33 mouse cellular contexts compared by ENCODE assay signal in genomic region chr14:27355937-27356336, GRCm38 (mm10).
DNase-seq lines count a peak whose midpoint lies in the region; ATAC-seq and TF ChIP-seq lines count a peak whose summit lies in the region.
"Had no signal": no experiment of that assay in that cellular context is flagged by ENCODE, and none has a peak within 500 bp of the region (broad histone marks: within the 10 kb centered on the region; RNA-seq: fewer than 3 reads in every experiment).

No protein-coding gene starts in this region.

- intact Hi-C loops in gastrocnemius, adult 2 months (cut with DNase I) = no loop called here
- intact Hi-C loops in gastrocnemius, postnatal 14 days (cut with DNase I; ENCODE audit: low total_unique reads) = no loop called here

- no peak for TF ChIP-seq CTCF in gastrocnemius, adult 2 months (IDR thresholded peaks at IDR 0.05)
- no peak for TF ChIP-seq CTCF in liver, postnatal 0 days (IDR thresholded peaks at IDR 0.05; ENCODE audit: low read depth)
- TF ChIP-seq CTCF in thymus, adult 2 months (IDR thresholded peaks at IDR 0.05; ENCODE audit: borderline replicate concordance, control insufficient read depth, extremely low read depth, insufficient read depth, low read length, poor library complexity) = no peak
- TF ChIP-seq CTCF in small intestine, adult 2 months (IDR thresholded peaks at IDR 0.05; ENCODE audit: extremely low read depth, insufficient read length, insufficient replicate concordance, low read depth, low read length) = no peak

- no peak overlapping the region for H3K4me2 ChIP-seq in liver, postnatal 0 days (ENCODE audit: low read depth, low read length)
- H3K4me2 ChIP-seq in liver, embryonic 11.5 days = no peak overlapping the region
- H3K4me2 ChIP-seq: hindbrain, embryonic 15.5 days; midbrain, embryonic 12.5 days; neural tube, embryonic 15.5 days; stomach, embryonic 15.5 days had no signal

- H3K27me3 ChIP-seq in liver, postnatal 0 days (ENCODE audit: insufficient read depth, low read length) = no peaks in the 10 kb centered on the region
- H3K27me3 ChIP-seq in liver, embryonic 11.5 days (replicated peaks; ENCODE audit: control insufficient read depth, insufficient read depth, low read length) = no peaks in the 10 kb centered on the region
- H3K27me3 ChIP-seq in thymus, adult 2 months (ENCODE audit: control insufficient read depth, insufficient read depth, low read length) = no peaks in the 10 kb centered on the region
- no peaks in the 10 kb centered on the region for H3K27me3 ChIP-seq in small intestine, adult 2 months (ENCODE audit: control insufficient read depth, insufficient read depth, low read length)
- H3K27me3 ChIP-seq: hindbrain, embryonic 15.5 days; megakaryocyte, embryonic 14.5 days; midbrain, embryonic 12.5 days; neural tube, embryonic 15.5 days; stomach, embryonic 15.5 days had no signal

- H3K27ac ChIP-seq in gastrocnemius, adult 2 months = peak overlapping the region; percentile 38; the same call in 1 of the 2 replicates
- H3K27ac ChIP-seq in liver, postnatal 0 days (ENCODE audit: low read depth) = peak overlapping the region; percentile 45; the same call in 1 of the 2 replicates
- no peak overlapping the region for H3K27ac ChIP-seq in liver, embryonic 11.5 days (ENCODE audit: low read depth, low read length)
- peak overlapping the region; percentile 91 for H3K27ac ChIP-seq in thymus, adult 2 months (ENCODE audit: control insufficient read depth, insufficient read depth, low read length)
- peak overlapping the region; percentile 52; the same call in 1 of the 2 replicates for H3K27ac ChIP-seq in small intestine, adult 2 months (ENCODE audit: insufficient read depth, low read depth, low read length)
- H3K27ac ChIP-seq: hindbrain, embryonic 10.5 days; hindbrain, embryonic 15.5 days; kidney, postnatal 0 days; midbrain, embryonic 12.5 days; neural tube, embryonic 15.5 days; stomach, embryonic 15.5 days had no signal

- no peaks in the 10 kb centered on the region for H3K36me3 ChIP-seq in liver, postnatal 0 days (replicated peaks; ENCODE audit: insufficient read depth, low read length)
- H3K36me3 ChIP-seq in liver, embryonic 11.5 days (ENCODE audit: control insufficient read depth, insufficient read depth, low read length) = no peaks in the 10 kb centered on the region
- H3K36me3 ChIP-seq in thymus, adult 2 months (ENCODE audit: control insufficient read depth, insufficient read depth, low read length) = no peaks in the 10 kb centered on the region
- H3K36me3 ChIP-seq in small intestine, adult 2 months (ENCODE audit: control insufficient read depth, insufficient read depth, low read length) = no peaks in the 10 kb centered on the region
- H3K36me3 ChIP-seq: hindbrain, embryonic 10.5 days; hindbrain, embryonic 15.5 days; midbrain, embryonic 12.5 days; neural tube, embryonic 15.5 days; stomach, embryonic 15.5 days had no signal

- no peak overlapping the region for H3K9ac ChIP-seq in liver, postnatal 0 days (replicated peaks)
- H3K9ac ChIP-seq in liver, embryonic 11.5 days (ENCODE audit: low read depth, low read length) = no peak overlapping the region
- H3K9ac ChIP-seq: forebrain, postnatal 0 days; hindbrain, embryonic 15.5 days; midbrain, embryonic 12.5 days; neural tube, embryonic 15.5 days; stomach, embryonic 15.5 days had no signal

- no peak for TF ChIP-seq POLR2A in thymus, adult 2 months (IDR thresholded peaks at IDR 0.05; ENCODE audit: control insufficient read depth, extremely low read depth, insufficient read depth, low read length, poor library complexity)
- no peak for TF ChIP-seq POLR2A in small intestine, adult 2 months (IDR thresholded peaks at IDR 0.05; ENCODE audit: low read depth, low read length)

- TF ChIP-seq EP300 in liver, postnatal 0 days (IDR thresholded peaks at IDR 0.05; ENCODE audit: low read depth) = no peak

- no peak for ATAC-seq in liver, postnatal 0 days
- ATAC-seq in liver, embryonic 11.5 days (replicated peaks; ENCODE audit: low FRiP score) = no peak
- ATAC-seq: forebrain, postnatal 0 days; Patski had no signal

- H3K4me1 ChIP-seq in liver, postnatal 0 days (ENCODE audit: insufficient read depth) = peaks cover 40% of the 10 kb centered on the region
- H3K4me1 ChIP-seq in liver, embryonic 11.5 days (replicated peaks; ENCODE audit: control insufficient read depth, insufficient read depth, low read length) = peaks cover 13% of the 10 kb centered on the region
- peaks cover 34% of the 10 kb centered on the region for H3K4me1 ChIP-seq in thymus, adult 2 months (replicated peaks; ENCODE audit: control insufficient read depth, insufficient read depth, low read length)
- H3K4me1 ChIP-seq in small intestine, adult 2 months (ENCODE audit: control insufficient read depth, insufficient read depth, insufficient read length, low read length) = peaks cover 5% of the 10 kb centered on the region; the same call in 1 of the 2 replicates
- H3K4me1 ChIP-seq: midbrain, embryonic 12.5 days had no signal

- H3K9me3 ChIP-seq in liver, postnatal 0 days (ENCODE audit: low read length) = no peaks in the 10 kb centered on the region
- H3K9me3 ChIP-seq in liver, embryonic 11.5 days (ENCODE audit: control insufficient read depth, low read length) = no peaks in the 10 kb centered on the region
- H3K9me3 ChIP-seq: G1E; hindbrain, embryonic 10.5 days; hindbrain, embryonic 15.5 days; megakaryocyte, embryonic 14.5 days; midbrain, embryonic 12.5 days; neural tube, embryonic 15.5 days; stomach, embryonic 15.5 days had no signal

- no peak for DNase-seq in gastrocnemius, adult 2 months
- DNase-seq in gastrocnemius, postnatal 14 days = no peak
- no peak for DNase-seq in liver, postnatal 0 days
- no peak for DNase-seq in liver, embryonic 11.5 days (ENCODE audit: low spot score)
- DNase-seq in thymus, adult 2 months = no peak
- no peak for DNase-seq in thymus, postnatal 10 days (ENCODE audit: low spot score in 2 of 2)
- DNase-seq in cerebellum, adult 9-10 months = no peak
- DNase-seq: adrenal gland, postnatal 10 days; cerebellum, adult 18-20 months; cerebellum, postnatal 14 days; forebrain, postnatal 0 days; gastrocnemius, postnatal 10 days; heart, adult 18-20 months; heart, postnatal 14 days; kidney, adult 18-20 months; kidney, postnatal 4 days; layer of hippocampus, postnatal 36 days; liver; lung, adult 18-20 months; lung, postnatal 14 days; right cerebral cortex, postnatal 25 days; thymus, postnatal 25 days had no signal

- WGBS in liver, postnatal 0 days (ENCODE audit: insufficient replicate concordance) = 77% methylated on average over 4 of the region's 4 CpGs
- WGBS in liver, embryonic 11.5 days = 73% methylated on average over 4 of the region's 4 CpGs
- WGBS in thymus, adult 2 months = 91% methylated on average over 4 of the region's 4 CpGs
- WGBS in small intestine, adult 2 months = 79% methylated on average over 4 of the region's 4 CpGs

- no peak overlapping the region for H3K4me3 ChIP-seq in gastrocnemius, adult 2 months
- H3K4me3 ChIP-seq in liver, postnatal 0 days (ENCODE audit: low read depth, low read length) = no peak overlapping the region
- H3K4me3 ChIP-seq in liver, embryonic 11.5 days (ENCODE audit: low read depth, low read length) = no peak overlapping the region
- no peak overlapping the region for H3K4me3 ChIP-seq in thymus, adult 2 months (ENCODE audit: control insufficient read depth, insufficient read depth, low read length)
- H3K4me3 ChIP-seq in small intestine, adult 2 months (ENCODE audit: low read depth, low read length) = no peak overlapping the region
- H3K4me3 ChIP-seq: erythroblast, embryonic 14.5 days; hindbrain, embryonic 10.5 days; hindbrain, embryonic 15.5 days; midbrain, embryonic 12.5 days; neural tube, embryonic 15.5 days; stomach, embryonic 15.5 days had no signal
